Mouse (Mus musculus) limb, embryonic 10.5 days (tissue): ENCODE data around the gene G2e3. TPM values are rescaled to one million over a fixed set of nuclear protein-coding genes. Genes with fewer than 3 reads are reported as not detected.

ENCODE experiments used
- DNase-seq: peaks from one replicate; pipeline ENCODE4 v3.0.0-alpha.2; 2017; ENCODE audit warnings: low spot score
- H3K27ac ChIP-seq: fragments of 300-500 bp; sonication (generic); 2 replicates; pipeline ENCODE4 v1.5.1; 2016; ENCODE audit warnings: mild to moderate bottlenecking
- H3K27me3 ChIP-seq: fragments of 300-500 bp; sonication (generic); 2 replicates; pipeline ENCODE4 v1.6.1; 2016; ENCODE audit warnings: low read depth, mild to moderate bottlenecking; ENCODE audit not compliant: poor library complexity, severe bottlenecking
- H3K36me3 ChIP-seq: fragments of 300-500 bp; sonication (generic); 2 replicates; pipeline ENCODE4 v1.6.1; 2016; ENCODE audit warnings: mild to moderate bottlenecking, moderate library complexity
- H3K4me1 ChIP-seq: fragments of 300-500 bp; sonication (generic); 2 replicates; pipeline ENCODE4 v1.6.1; 2016
- H3K4me3 ChIP-seq: fragments of 300-500 bp; sonication (generic); 2 replicates; pipeline ENCODE4 v1.5.1; 2016; ENCODE audit warnings: mild to moderate bottlenecking, moderate library complexity
- H3K9me3 ChIP-seq: fragments of 300-500 bp; sonication (generic); replicated peaks from 2 replicates; pipeline ENCODE4 v1.6.1; 2016; ENCODE audit warnings: mild to moderate bottlenecking
- WGBS: fragments of 180-500 bp; shearing (Covaris S2); methylation state at CpG from one replicate; pipeline ENCODE4 v1.1.7; 2016; 5-methylcytosine and 5-hydroxymethylcytosine counted together
- polyA plus RNA-seq: library from polyadenylated mRNA; unstranded; fragments of >200 nt; fragmentation: Nextera tagmentation; extraction: Ambion mirVana; gene quantifications from 2 replicates; pipeline ENCODE4 v1.2.1, GENCODE M21; 2016

The G2e3 gene
- polyA plus RNA-seq, 1 experiment from 2014 or later = 45.0 TPM

DNA sequence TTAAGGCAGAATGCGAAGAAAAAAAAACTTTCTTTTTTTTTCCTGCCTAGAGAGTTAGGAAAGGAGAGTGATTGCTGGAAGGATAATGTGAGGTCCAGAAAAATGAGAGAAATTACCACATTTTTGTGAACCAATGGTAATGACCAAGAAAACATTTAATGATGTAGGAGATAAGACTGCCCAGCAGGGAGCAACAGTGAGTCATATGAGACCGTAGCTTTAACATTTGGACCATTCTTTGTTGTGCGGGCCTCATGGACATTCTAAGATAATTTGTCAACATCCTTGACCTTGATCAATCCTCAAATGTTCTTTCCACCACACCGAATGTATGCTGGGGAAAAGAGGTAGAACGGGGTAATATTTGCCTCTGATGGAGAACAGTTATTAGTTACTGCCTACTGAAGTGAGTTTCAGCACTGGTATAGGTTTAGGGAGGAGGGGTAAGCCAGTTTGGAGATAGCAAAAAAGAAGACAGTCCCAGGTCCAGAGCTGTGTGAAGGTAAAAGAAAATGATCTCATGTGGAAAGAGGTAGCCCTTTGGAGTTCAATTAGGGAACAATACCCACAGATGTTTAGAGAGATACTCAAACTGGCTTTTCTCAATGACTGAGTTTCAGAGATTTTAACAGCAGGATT is 54.3 kb downstream of the G2e3 start:
- 78% methylated on average over 5 of the region's 5 CpGs for WGBS
- peak; percentile 33 for DNase-seq
- H3K4me3 ChIP-seq = no peak overlapping the region
- no peak overlapping the region for H3K27ac ChIP-seq
- no peaks in the 10 kb centered on the region for H3K27me3 ChIP-seq
- H3K36me3 ChIP-seq = peaks cover 71% of the 10 kb centered on the region
- H3K9me3 ChIP-seq = no peaks in the 10 kb centered on the region
- H3K4me1 ChIP-seq = no peaks in the 10 kb centered on the region

DNA sequence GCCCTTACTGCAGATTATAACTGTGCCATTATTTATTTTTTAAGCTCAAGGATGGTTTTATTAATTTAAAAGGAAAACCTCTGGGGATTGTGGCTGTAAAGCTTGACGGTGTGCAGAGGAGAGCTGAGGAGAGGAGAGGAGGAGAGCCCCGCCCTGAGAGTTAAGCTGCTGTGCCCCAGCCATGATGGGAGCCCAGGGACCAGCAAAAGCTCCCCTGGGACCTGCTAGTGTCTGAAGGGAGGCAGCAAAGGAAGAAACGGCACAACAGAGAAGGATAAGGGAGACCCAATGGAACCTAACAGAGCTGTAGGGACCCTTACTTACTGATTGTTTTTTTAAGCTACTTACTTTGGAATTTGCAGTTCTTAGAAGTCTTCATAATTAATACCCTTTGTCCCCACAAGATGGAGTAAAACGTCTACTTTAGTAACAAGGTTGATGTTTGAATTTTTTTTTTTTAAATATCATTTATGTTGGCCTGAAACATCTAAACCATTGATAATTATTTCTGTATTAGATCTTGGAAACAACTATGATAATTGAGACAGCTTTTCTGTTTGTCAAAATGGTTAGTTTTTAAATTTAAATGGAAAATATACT is 56.2 kb downstream of the G2e3 start:
- no peak for DNase-seq
- 78% methylated on average over 4 of the region's 4 CpGs for WGBS
- Histone ChIP-seq H3K9me3 (no peaks in the 10 kb centered on the region), H3K4me3 (no peak overlapping the region), H3K36me3 (peaks cover 68% of the 10 kb centered on the region), H3K27ac (no peak overlapping the region), H3K27me3 (no peaks in the 10 kb centered on the region), H3K4me1 (no peaks in the 10 kb centered on the region)

DNA sequence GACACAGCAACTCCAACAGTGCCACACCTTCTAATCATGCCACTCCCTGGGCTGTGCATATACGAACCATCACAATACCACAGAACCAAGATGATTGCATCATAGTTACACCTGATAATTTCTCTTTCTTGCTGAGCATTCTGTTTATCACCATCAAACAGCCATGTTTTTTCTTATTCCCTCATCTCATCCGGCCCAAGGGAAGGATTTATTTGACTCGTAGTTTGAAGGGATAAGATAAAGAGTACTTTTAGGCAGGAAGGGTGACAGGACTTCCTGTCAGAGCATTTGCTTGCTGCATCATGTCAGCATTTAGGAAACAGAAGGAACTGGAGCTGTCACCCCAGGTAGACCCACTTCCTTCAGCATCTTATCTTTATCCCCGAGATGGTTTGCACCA is 63.5 kb downstream of the G2e3 start:
- H3K4me1 ChIP-seq = no peaks in the 10 kb centered on the region
- H3K27ac ChIP-seq = no peak overlapping the region
- H3K4me3 ChIP-seq = no peak overlapping the region
- H3K27me3 ChIP-seq = no peaks in the 10 kb centered on the region
- DNase-seq = no peak
- peaks cover 67% of the 10 kb centered on the region for H3K36me3 ChIP-seq
- 90% methylated on average over 4 of the region's 4 CpGs for WGBS
- no peaks in the 10 kb centered on the region for H3K9me3 ChIP-seq

Other genes starting within 250 kb of the G2e3 start
- 55.4 and 68.7 TPM in 2 replicates for gene Scfd1, start 29.4 kb downstream of the G2e3 start, polyA plus RNA-seq
- gene Coch, start 245.3 kb downstream of the G2e3 start, polyA plus RNA-seq = 0.85 and 1.0 TPM in 2 replicates